Mouse (Mus musculus) testis, postnatal 14 days (tissue): Measurements from ENCODE around the gene Elmo2.

Source experiments
- DNase-seq: peaks from one replicate; pipeline ENCODE4 v3.0.0; 2021; ENCODE audit warnings: low spot score

The Elmo2 gene

GRCm38 (mm10) chr2:165257151-165257834, 69.0 kb downstream of the Elmo2 start:
- DNase-seq, result no peak

- no peak for DNase-seq
Measured at GRCm38 (mm10) chr2:165256213-165256612, 70.1 kb downstream of the Elmo2 start.

GRCm38 (mm10) chr2:165253867-165254266, 72.4 kb downstream of the Elmo2 start:
- no peak for DNase-seq

- DNase-seq, result no peak
Measured at GRCm38 (mm10) chr2:165253269-165253668, 73.0 kb downstream of the Elmo2 start.

GRCm38 (mm10) chr2:165252801-165253200, 73.5 kb downstream of the Elmo2 start:
- no peak for DNase-seq

GRCm38 (mm10) chr2:165252381-165252780, 73.9 kb downstream of the Elmo2 start:
- DNase-seq, result no peak

- no peak for DNase-seq
Measured at GRCm38 (mm10) chr2:165250903-165251302, 75.4 kb downstream of the Elmo2 start.

GRCm38 (mm10) chr2:165248967-165249366, 77.3 kb downstream of the Elmo2 start:
- no peak for DNase-seq

GRCm38 (mm10) chr2:165246349-165246748, 79.9 kb downstream of the Elmo2 start:
- no peak for DNase-seq

GRCm38 (mm10) chr2:165243122-165243720, 83.1 kb downstream of the Elmo2 start:
- no peak for DNase-seq

- DNase-seq, result no peak
Measured at GRCm38 (mm10) chr2:165242575-165242974, 83.7 kb downstream of the Elmo2 start.

- DNase-seq, result no peak
Measured at GRCm38 (mm10) chr2:165241786-165242185, 84.5 kb downstream of the Elmo2 start.

- DNase-seq, result no peak
Measured at GRCm38 (mm10) chr2:165240371-165240770, 85.9 kb downstream of the Elmo2 start.

- DNase-seq, result no peak
Measured at GRCm38 (mm10) chr2:165239533-165240144, 86.6 kb downstream of the Elmo2 start.

GRCm38 (mm10) chr2:165238416-165239145, 87.7 kb downstream of the Elmo2 start:
- no peak for DNase-seq
